Mouse (Mus musculus) frontal cortex, adult (tissue): ENCODE results near the gene Sp1.

Experiments used
- ATAC-seq: cut with Nextera tagmentation; 2 replicates; pipeline ENCODE4 v1.9.2; 2017; ENCODE audit warnings: mild to moderate bottlenecking, moderate library complexity, mixed read lengths; ENCODE audit not compliant: low TSS enrichment

The Sp1 gene

GRCm38 (mm10) chr15:102433173-102433572 is 27.2 kb downstream of the Sp1 start:
- ATAC-seq: no peak

GRCm38 (mm10) chr15:102442490-102442889 is 36.5 kb downstream of the Sp1 start:
- peak; percentile 73; the same call in 1 of the 2 replicates for ATAC-seq

- no peak for ATAC-seq
Observed at GRCm38 (mm10) chr15:102445146-102445545, 39.2 kb downstream of the Sp1 start, which contains the start of gene Amhr2. Amhr2 (plus strand) TSS chr15:102445367.

- ATAC-seq: no peak
Observed at GRCm38 (mm10) chr15:102446448-102446847, 40.5 kb downstream of the Sp1 start.

- ATAC-seq: no peak
Observed at GRCm38 (mm10) chr15:102449366-102449765, 43.4 kb downstream of the Sp1 start.

- no peak for ATAC-seq
Observed at GRCm38 (mm10) chr15:102450928-102451327, 45.0 kb downstream of the Sp1 start.

GRCm38 (mm10) chr15:102451666-102452430 is 45.9 kb downstream of the Sp1 start:
- no peak for ATAC-seq

- ATAC-seq: no peak
Observed at GRCm38 (mm10) chr15:102455993-102456392, 50.0 kb downstream of the Sp1 start.

- no peak for ATAC-seq
Observed at GRCm38 (mm10) chr15:102458050-102458736, 52.2 kb downstream of the Sp1 start.

GRCm38 (mm10) chr15:102458904-102459317 is 53.0 kb downstream of the Sp1 start, which contains the start of gene Prr13:
Prr13 (plus strand) TSS chr15:102459028.
- ATAC-seq: peak; percentile 94

GRCm38 (mm10) chr15:102459381-102459780 is 53.4 kb downstream of the Sp1 start:
- no peak for ATAC-seq

GRCm38 (mm10) chr15:102459847-102460246 is 53.9 kb downstream of the Sp1 start:
- ATAC-seq: no peak

- no peak for ATAC-seq
Observed at GRCm38 (mm10) chr15:102460409-102460808, 54.5 kb downstream of the Sp1 start.

- no peak for ATAC-seq
Observed at GRCm38 (mm10) chr15:102460971-102461370, 55.0 kb downstream of the Sp1 start.

- no peak for ATAC-seq
Observed at GRCm38 (mm10) chr15:102461430-102462075, 55.6 kb downstream of the Sp1 start.

GRCm38 (mm10) chr15:102463666-102464065 is 57.7 kb downstream of the Sp1 start:
- no peak for ATAC-seq

- no peak for ATAC-seq
Observed at GRCm38 (mm10) chr15:102468675-102469370, 62.9 kb downstream of the Sp1 start.

- ATAC-seq: peak; percentile 98
Observed at GRCm38 (mm10) chr15:102470183-102470604, 64.3 kb downstream of the Sp1 start, which contains the start of gene Pcbp2. Pcbp2 (plus strand) TSS chr15:102470539.

- ATAC-seq: peak; percentile 58
Observed at GRCm38 (mm10) chr15:102470605-102471294, 64.8 kb downstream of the Sp1 start.

- 0 out of 2 replicates have a peak, but pooled peaks have one; percentile 5 for ATAC-seq
Observed at GRCm38 (mm10) chr15:102471295-102471645, 65.3 kb downstream of the Sp1 start.

GRCm38 (mm10) chr15:102471727-102472126 is 65.8 kb downstream of the Sp1 start:
- no peak for ATAC-seq
